Mouse (Mus musculus): ENCODE results near the gene Gnptab.

DNA sequence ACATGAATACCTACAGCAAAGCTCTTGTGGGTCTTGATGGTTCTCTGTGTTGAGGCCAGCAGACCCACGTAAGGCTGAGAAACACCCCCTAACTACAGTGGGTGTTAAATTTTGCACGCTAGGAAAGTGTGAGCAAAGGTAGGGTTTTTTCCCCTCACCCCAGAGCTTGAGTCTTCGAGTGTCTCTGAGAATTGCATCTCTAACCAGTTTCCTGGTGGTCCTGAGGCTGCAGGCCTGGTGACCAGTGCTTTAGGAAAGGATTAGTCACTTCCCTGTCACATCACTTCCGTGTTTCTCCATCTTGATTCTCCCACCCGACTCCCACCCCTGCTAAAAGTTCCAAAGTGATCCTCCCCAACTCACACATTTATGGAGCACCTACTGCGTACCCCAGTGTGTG lies 25.3 kb downstream of the Gnptab start:
- TF ChIP-seq GATA1 (IDR thresholded peaks at IDR 0.05; ENCODE audit: borderline replicate concordance, low read length) (no peak), FLI1 (IDR thresholded peaks at IDR 0.05; ENCODE audit: low read length) (no peak)

All from megakaryocyte, embryonic 14.5 days (primary cell).